Mouse (Mus musculus) cerebellum, adult 2 months (tissue): Measurements from ENCODE around the gene Uts2.

Experiments used
- CTCF ChIP-seq: fragments of 200-500 bp; IDR thresholded peaks from 2 replicates; pipeline ENCODE4 v1.5.1; 2011; ENCODE audit warnings: low read depth, mild to moderate bottlenecking, control low read depth, low read length, moderate library complexity, borderline replicate concordance; ENCODE audit not compliant: insufficient read depth
- POLR2A ChIP-seq: fragments of 200-500 bp; IDR thresholded peaks from 2 replicates; pipeline ENCODE4 v1.6.1; 2011; ENCODE audit warnings: low read length, control low read depth, borderline replicate concordance; ENCODE audit not compliant: insufficient read depth

- TF ChIP-seq POLR2A (no peak), CTCF (no peak)
These were observed 19.0 kb downstream of the Uts2 start for GRCm38 (mm10) chr4:151015946-151016345.
